ENCODE assay signal across 10 mouse cellular contexts in genomic region chr2:164348980-164349379, GRCm38 (mm10). TPM values are rescaled to one million over a fixed set of nuclear protein-coding genes. Genes with fewer than 3 reads are reported as not detected.
DNase-seq lines count a peak whose midpoint lies in the region; ATAC-seq and TF ChIP-seq lines count a peak whose summit lies in the region.
"Had no signal": no experiment of that assay in that cellular context is flagged by ENCODE, and none has a peak within 500 bp of the region (broad histone marks: within the 10 kb centered on the region; RNA-seq: fewer than 3 reads in every experiment).

No protein-coding gene starts in this region.

- H3K4me2 ChIP-seq in hindbrain, embryonic 16.5 days (ENCODE audit: low read length), result no peak overlapping the region
- H3K4me2 ChIP-seq in forebrain, embryonic 16.5 days (ENCODE audit: low read length), result no peak overlapping the region
- H3K4me2 ChIP-seq: embryonic facial prominence, embryonic 12.5 days; neural tube, embryonic 12.5 days had no signal

- WGBS in hindbrain, embryonic 10.5 days, result 91% methylated on average over 3 of the region's 3 CpGs
- 91% methylated on average over 3 of the region's 3 CpGs for WGBS in hindbrain, embryonic 16.5 days
- 96% methylated on average over 3 of the region's 3 CpGs for WGBS in forebrain, embryonic 16.5 days

- no peaks in the 10 kb centered on the region for H3K9me3 ChIP-seq in hindbrain, embryonic 10.5 days
- no peaks in the 10 kb centered on the region for H3K9me3 ChIP-seq in hindbrain, embryonic 16.5 days (ENCODE audit: control insufficient read depth, low read length)
- H3K9me3 ChIP-seq in forebrain, embryonic 16.5 days (ENCODE audit: control insufficient read depth, low read length), result 0 out of 2 replicates have a peak, but pooled peaks cover 2% of the 10 kb centered on the region
- H3K9me3 ChIP-seq: embryonic facial prominence, embryonic 12.5 days; neural tube, embryonic 12.5 days had no signal

- 0 out of 2 replicates have a peak, but pooled peaks cover 3% of the 10 kb centered on the region for H3K27me3 ChIP-seq in hindbrain, embryonic 10.5 days (ENCODE audit: insufficient read depth, poor library complexity, severe bottlenecking)
- H3K27me3 ChIP-seq in hindbrain, embryonic 16.5 days (replicated peaks; ENCODE audit: control insufficient read depth, insufficient read depth, low read length), result no peaks in the 10 kb centered on the region
- H3K27me3 ChIP-seq in forebrain, embryonic 16.5 days (replicated peaks; ENCODE audit: control insufficient read depth, insufficient read depth, low read length), result no peaks in the 10 kb centered on the region
- H3K27me3 ChIP-seq: embryonic facial prominence, embryonic 12.5 days; neural tube, embryonic 12.5 days had no signal

- peak; percentile 38 for DNase-seq in hindbrain, embryonic 10.5 days (ENCODE audit: low spot score)
- DNase-seq in right cerebral cortex, postnatal 14 days, result peak; percentile 47
- DNase-seq in right cerebral cortex, postnatal 36 days (ENCODE audit: low spot score in 2 of 2), result no peak
- DNase-seq in brain, embryonic 14.5 days (ENCODE audit: low read depth), result peak; percentile 24
- peak; percentile 63 for DNase-seq in kidney, postnatal 4 days
- peak; percentile 13 to 19 for DNase-seq in thymus, postnatal 36 days

- H3K4me3 ChIP-seq in hindbrain, embryonic 10.5 days, result no peak overlapping the region
- no peak overlapping the region for H3K4me3 ChIP-seq in hindbrain, embryonic 16.5 days (ENCODE audit: low read length)
- H3K4me3 ChIP-seq in forebrain, embryonic 16.5 days (replicated peaks; ENCODE audit: low read length), result no peak overlapping the region
- H3K4me3 ChIP-seq: embryonic facial prominence, embryonic 12.5 days; neural tube, embryonic 12.5 days had no signal

- no peak overlapping the region for H3K9ac ChIP-seq in hindbrain, embryonic 16.5 days (ENCODE audit: low read depth, low read length)
- no peak overlapping the region for H3K9ac ChIP-seq in forebrain, embryonic 16.5 days (replicated peaks; ENCODE audit: low read depth, low read length)
- H3K9ac ChIP-seq: embryonic facial prominence, embryonic 12.5 days; neural tube, embryonic 12.5 days had no signal

- no peaks in the 10 kb centered on the region for H3K4me1 ChIP-seq in hindbrain, embryonic 10.5 days (replicated peaks)
- no peaks in the 10 kb centered on the region for H3K4me1 ChIP-seq in hindbrain, embryonic 16.5 days (ENCODE audit: control insufficient read depth, insufficient read depth, low read depth, low read length)
- H3K4me1 ChIP-seq in forebrain, embryonic 16.5 days (replicated peaks; ENCODE audit: control insufficient read depth, insufficient read depth, low read length), result no peaks in the 10 kb centered on the region
- H3K4me1 ChIP-seq: embryonic facial prominence, embryonic 12.5 days; neural tube, embryonic 12.5 days had no signal

- TF ChIP-seq CTCF in brain, embryonic 14.5 days (IDR thresholded peaks at IDR 0.05; ENCODE audit: borderline replicate concordance, extremely low read depth, insufficient read depth, insufficient read length), result peak; percentile 42; the same call in 1 of the 2 replicates

- ATAC-seq in hindbrain, embryonic 16.5 days, result no peak
- ATAC-seq in forebrain, embryonic 16.5 days, result no peak

- TF ChIP-seq POLR2A in brain, embryonic 14.5 days (IDR thresholded peaks at IDR 0.05; ENCODE audit: borderline replicate concordance, extremely low read depth, insufficient read depth, insufficient read length, poor library complexity, severe bottlenecking), result no peak

- no peak overlapping the region for H3K27ac ChIP-seq in hindbrain, embryonic 10.5 days
- no peak overlapping the region for H3K27ac ChIP-seq in hindbrain, embryonic 16.5 days (ENCODE audit: low read depth, low read length)
- H3K27ac ChIP-seq in forebrain, embryonic 16.5 days (ENCODE audit: low read length), result no peak overlapping the region
- H3K27ac ChIP-seq: embryonic facial prominence, embryonic 12.5 days; neural tube, embryonic 12.5 days had no signal

- no peaks in the 10 kb centered on the region for H3K36me3 ChIP-seq in hindbrain, embryonic 10.5 days
- no peaks in the 10 kb centered on the region for H3K36me3 ChIP-seq in hindbrain, embryonic 16.5 days (ENCODE audit: control insufficient read depth, insufficient read depth, low read length)
- no peaks in the 10 kb centered on the region for H3K36me3 ChIP-seq in forebrain, embryonic 16.5 days (ENCODE audit: control insufficient read depth, insufficient read depth)
- H3K36me3 ChIP-seq: embryonic facial prominence, embryonic 12.5 days; neural tube, embryonic 12.5 days had no signal

RNA-seq across cellular contexts. Expression of gene Svs5, which starts 16.4 kb away (rescaled TPM):
- polyA plus RNA-seq in hindbrain, embryonic 10.5 days (2016; fragmentation: Nextera tagmentation; extraction: Ambion mirVana), result not detected in 2 replicates
- not detected in 2 replicates for polyA plus RNA-seq in hindbrain, embryonic 16.5 days (2015; fragmentation: Nextera tagmentation; extraction: Ambion mirVana)
- not detected in 2 replicates for polyA plus RNA-seq in brain, embryonic 14.5 days (2012; rRNA removed)
- polyA plus RNA-seq in forebrain, embryonic 16.5 days (2015; fragmentation: Nextera tagmentation; extraction: Ambion mirVana), result not detected in 2 replicates
- polyA plus RNA-seq: embryonic facial prominence, embryonic 12.5 days; neural tube, embryonic 12.5 days had no signal

RNA-seq across cellular contexts. Expression of gene Svs6, which starts 32.4 kb away (rescaled TPM):
- polyA plus RNA-seq in hindbrain, embryonic 10.5 days (2016; fragmentation: Nextera tagmentation; extraction: Ambion mirVana), result not detected in 2 replicates
- not detected in 2 replicates for polyA plus RNA-seq in hindbrain, embryonic 16.5 days (2015; fragmentation: Nextera tagmentation; extraction: Ambion mirVana)
- polyA plus RNA-seq in brain, embryonic 14.5 days (2012; rRNA removed), result not detected in 2 replicates
- not detected in 2 replicates for polyA plus RNA-seq in forebrain, embryonic 16.5 days (2015; fragmentation: Nextera tagmentation; extraction: Ambion mirVana)
- polyA plus RNA-seq: embryonic facial prominence, embryonic 12.5 days; neural tube, embryonic 12.5 days had no signal

RNA-seq across cellular contexts. Expression of gene Slpi, which starts 39.9 kb away (rescaled TPM):
- polyA plus RNA-seq in hindbrain, embryonic 10.5 days (2016; fragmentation: Nextera tagmentation; extraction: Ambion mirVana), result 0.31 TPM in 1 of 2 replicates, not detected in the other
- polyA plus RNA-seq in hindbrain, embryonic 16.5 days (2015; fragmentation: Nextera tagmentation; extraction: Ambion mirVana), result 0.66 and 0.75 TPM in 2 replicates
- 0.22 TPM in 1 of 2 replicates, not detected in the other for polyA plus RNA-seq in brain, embryonic 14.5 days (2012; rRNA removed)
- polyA plus RNA-seq in forebrain, embryonic 16.5 days (2015; fragmentation: Nextera tagmentation; extraction: Ambion mirVana), result not detected in 2 replicates
- polyA plus RNA-seq: neural tube, embryonic 12.5 days had no signal

RNA-seq across cellular contexts. Expression of gene Rbpjl, which starts 54.0 kb away (rescaled TPM):
- 0.02 TPM in 1 of 2 replicates, not detected in the other for polyA plus RNA-seq in hindbrain, embryonic 10.5 days (2016; fragmentation: Nextera tagmentation; extraction: Ambion mirVana)
- 0.06 and 0.15 TPM in 2 replicates for polyA plus RNA-seq in hindbrain, embryonic 16.5 days (2015; fragmentation: Nextera tagmentation; extraction: Ambion mirVana)
- polyA plus RNA-seq in brain, embryonic 14.5 days (2012; rRNA removed), result 0.04 and 0.10 TPM in 2 replicates
- polyA plus RNA-seq in forebrain, embryonic 16.5 days (2015; fragmentation: Nextera tagmentation; extraction: Ambion mirVana), result 0.10 and 0.11 TPM in 2 replicates

RNA-seq across cellular contexts. Expression of gene Matn4, which starts 56.0 kb away (rescaled TPM):
- 0.35 and 0.72 TPM in 2 replicates for polyA plus RNA-seq in hindbrain, embryonic 10.5 days (2016; fragmentation: Nextera tagmentation; extraction: Ambion mirVana)
- 3.8 TPM in 2 replicates for polyA plus RNA-seq in hindbrain, embryonic 16.5 days (2015; fragmentation: Nextera tagmentation; extraction: Ambion mirVana)
- 1.8 and 2.5 TPM in 2 replicates for polyA plus RNA-seq in brain, embryonic 14.5 days (2012; rRNA removed)
- 2.0 and 3.1 TPM in 2 replicates for polyA plus RNA-seq in forebrain, embryonic 16.5 days (2015; fragmentation: Nextera tagmentation; extraction: Ambion mirVana)

Comparison
In these comparisons a context has a peak if more than half of its experiments do, and no peak if none do; other contexts are left out.
1. DNase-seq: peak in hindbrain, embryonic 10.5 days (single experiment), right cerebral cortex, postnatal 14 days (single experiment), brain, embryonic 14.5 days (single experiment), kidney, postnatal 4 days (2 of 2) and thymus, postnatal 36 days (2 of 2); none in right cerebral cortex, postnatal 36 days (0 of 2).